Mouse (Mus musculus) liver, embryonic 15.5 days (tissue): ENCODE data around the gene Slc29a4. TPM values are rescaled to one million over a fixed set of nuclear protein-coding genes. Genes with fewer than 3 reads are reported as not detected.

Source experiments
- ATAC-seq: fragments of 200-750 bp; cut with Nextera tagmentation; 2 replicates; pipeline ENCODE4 v1.8.0; 2017; ENCODE audit warnings: moderate number of reproducible peaks, mild to moderate bottlenecking, moderate library complexity; ENCODE audit not compliant: insufficient read depth
- H3K27ac ChIP-seq: fragments of 300-500 bp; sonication (generic); replicated peaks from 2 replicates; pipeline ENCODE4 v1.5.1; 2015; ENCODE audit warnings: mild to moderate bottlenecking, inconsistent platforms
- H3K27me3 ChIP-seq: fragments of 300-500 bp; sonication (generic); 2 replicates; pipeline ENCODE4 v1.6.1; 2015; ENCODE audit warnings: mild to moderate bottlenecking, inconsistent platforms
- H3K36me3 ChIP-seq: fragments of 300-500 bp; sonication (generic); replicated peaks from 2 replicates; pipeline ENCODE4 v1.6.1; 2015; ENCODE audit warnings: moderate library complexity, mild to moderate bottlenecking, inconsistent platforms
- H3K4me1 ChIP-seq: fragments of 300-500 bp; sonication (generic); replicated peaks from 2 replicates; pipeline ENCODE4 v1.6.1; 2015; ENCODE audit warnings: inconsistent platforms
- H3K4me2 ChIP-seq: fragments of 300-500 bp; sonication (generic); 2 replicates; pipeline ENCODE4 v1.6.1; 2015; ENCODE audit warnings: moderate library complexity, mild to moderate bottlenecking, inconsistent platforms
- H3K4me3 ChIP-seq: fragments of 300-500 bp; sonication (generic); replicated peaks from 2 replicates; pipeline ENCODE4 v1.5.1; 2015; ENCODE audit warnings: mild to moderate bottlenecking, inconsistent platforms
- H3K9ac ChIP-seq: fragments of 300-500 bp; sonication (generic); 2 replicates; pipeline ENCODE4 v1.6.1; 2015; ENCODE audit warnings: moderate library complexity, mild to moderate bottlenecking, inconsistent platforms
- H3K9me3 ChIP-seq: fragments of 300-500 bp; sonication (generic); replicated peaks from 2 replicates; pipeline ENCODE4 v1.6.1; 2016; ENCODE audit warnings: inconsistent platforms
- WGBS: fragments of 180-500 bp; shearing (Covaris S2); methylation state at CpG from one replicate; pipeline ENCODE4 v1.1.7; 2015; ENCODE audit warnings: mixed read lengths; ENCODE audit not compliant: insufficient replicate concordance; 5-methylcytosine and 5-hydroxymethylcytosine counted together
- polyA plus RNA-seq: library from polyadenylated mRNA; unstranded; fragments of >200 nt; fragmentation: Nextera tagmentation; extraction: Ambion mirVana; gene quantifications from 2 replicates; pipeline ENCODE4 v1.2.1, GENCODE M21; 2015

The Slc29a4 gene
- polyA plus RNA-seq, 1 experiment from 2014 or later: 0.17 TPM

DNA sequence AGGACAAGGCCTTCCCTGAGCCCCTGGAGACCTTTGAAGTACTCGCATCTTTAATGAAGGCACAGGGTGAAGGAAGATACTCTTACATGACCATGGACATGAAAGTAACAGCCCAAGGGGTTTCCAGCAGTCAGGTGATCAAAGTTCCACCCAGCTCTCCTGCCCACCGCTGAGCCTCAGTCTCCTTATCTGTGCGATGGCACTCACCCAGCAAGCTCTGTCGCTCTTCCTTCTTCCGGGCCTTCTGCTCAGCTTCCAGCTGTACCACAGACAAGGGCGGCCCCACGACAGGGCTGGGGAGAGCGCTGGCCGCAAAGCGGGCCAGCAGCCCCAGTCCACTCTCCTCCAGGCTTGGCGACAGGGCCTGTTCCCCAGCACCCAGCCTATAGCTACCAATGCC, 57.9 kb downstream of the Slc29a4 start:
- no peaks in the 10 kb centered on the region for H3K9me3 ChIP-seq
- no peak for ATAC-seq
- no peaks in the 10 kb centered on the region for H3K4me1 ChIP-seq
- no peaks in the 10 kb centered on the region for H3K27me3 ChIP-seq
- H3K27ac ChIP-seq: no peak overlapping the region
- H3K36me3 ChIP-seq: peaks cover 24% of the 10 kb centered on the region
- no peak overlapping the region for H3K4me3 ChIP-seq
- no peak overlapping the region for H3K4me2 ChIP-seq
- WGBS: 48% methylated on average over 11 of the region's 11 CpGs
- H3K9ac ChIP-seq: no peak overlapping the region

DNA sequence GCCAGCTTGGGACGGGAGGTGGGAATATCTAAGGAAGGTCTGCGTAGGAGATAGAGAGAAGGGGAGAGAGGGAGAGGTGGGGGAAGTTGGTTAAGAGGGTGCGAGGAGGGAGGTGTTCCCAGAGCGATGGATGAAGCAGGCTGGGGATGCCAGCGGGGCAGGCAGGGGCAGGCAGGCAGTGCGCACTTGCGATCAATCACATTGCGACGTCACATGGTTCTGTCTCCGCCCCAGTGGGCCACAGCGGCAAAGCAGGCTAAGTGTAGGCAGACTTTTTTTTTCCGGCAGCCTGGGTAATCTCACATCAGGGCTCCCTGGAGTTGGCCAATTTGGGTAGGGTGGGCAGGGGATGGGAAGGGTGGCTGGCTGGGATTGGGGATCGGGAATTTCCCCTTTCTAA, 59.9 kb downstream of the Slc29a4 start:
- H3K36me3 ChIP-seq: peaks cover 42% of the 10 kb centered on the region
- H3K9me3 ChIP-seq: no peaks in the 10 kb centered on the region
- 77% methylated on average over 13 of the region's 13 CpGs for WGBS
- no peak overlapping the region for H3K4me2 ChIP-seq
- no peak overlapping the region for H3K4me3 ChIP-seq
- no peaks in the 10 kb centered on the region for H3K27me3 ChIP-seq
- no peak for ATAC-seq
- H3K4me1 ChIP-seq: no peaks in the 10 kb centered on the region
- H3K9ac ChIP-seq: no peak overlapping the region
- no peak overlapping the region for H3K27ac ChIP-seq

DNA sequence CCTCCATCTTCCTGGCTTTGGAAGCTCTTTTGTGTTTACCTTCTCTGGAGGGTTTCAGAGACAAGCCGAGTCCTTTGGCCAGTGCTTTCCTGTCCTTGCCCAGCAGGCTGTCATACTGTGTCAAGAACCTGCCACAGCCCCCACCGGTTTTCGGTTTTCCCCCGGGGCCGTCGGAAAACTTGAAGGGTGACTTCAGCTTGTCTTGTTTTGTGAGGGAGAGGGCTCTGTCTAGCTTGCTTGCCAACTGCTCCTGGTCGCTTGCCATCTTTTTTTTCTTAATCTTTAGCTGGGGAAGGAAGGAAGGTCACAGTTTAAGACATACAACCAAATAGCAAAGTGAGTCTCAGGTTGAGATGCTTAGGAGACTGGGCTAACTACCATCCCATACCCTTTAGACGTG, 67.5 kb downstream of the Slc29a4 start:
- no peak for ATAC-seq
- 75% methylated on average over 8 of the region's 8 CpGs for WGBS
- Histone ChIP-seq H3K9me3 (no peaks in the 10 kb centered on the region), H3K9ac (no peak overlapping the region), H3K27ac (no peak overlapping the region), H3K27me3 (no peaks in the 10 kb centered on the region), H3K4me2 (no peak overlapping the region), H3K4me1 (no peaks in the 10 kb centered on the region), H3K36me3 (peaks cover 83% of the 10 kb centered on the region), H3K4me3 (no peak overlapping the region)

DNA sequence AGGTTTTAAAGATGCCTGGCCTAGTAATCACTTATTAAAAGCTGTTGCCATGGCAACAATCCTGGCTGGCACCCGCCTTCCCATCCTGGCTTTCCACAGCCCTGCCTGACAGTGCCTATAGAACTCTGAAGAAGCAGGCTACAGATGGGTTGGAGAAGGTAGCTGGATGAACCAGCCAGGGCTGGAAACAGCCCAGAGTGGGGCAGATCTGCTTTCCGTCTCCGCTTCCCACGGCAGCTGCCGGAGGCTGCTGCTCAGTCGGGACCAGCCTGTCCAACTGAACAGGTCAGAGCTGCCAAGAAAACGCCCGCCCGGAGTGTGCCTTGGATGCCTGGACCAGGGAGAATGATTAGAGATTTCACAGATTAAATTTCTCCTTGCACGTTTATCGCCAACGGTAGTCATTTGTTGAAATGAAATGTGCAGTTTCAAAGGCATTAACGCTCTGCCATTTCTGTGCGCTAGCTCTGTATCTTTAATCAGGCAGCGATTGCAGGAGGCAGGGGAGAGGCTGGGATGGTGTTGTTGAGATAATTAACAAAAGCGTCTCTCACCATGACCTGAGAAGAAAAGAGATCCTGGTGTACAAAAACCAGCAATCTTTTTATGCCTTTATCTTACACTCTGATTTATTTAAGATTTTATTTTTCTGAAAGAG, 69.1 kb downstream of the Slc29a4 start:
- no peak overlapping the region for H3K27ac ChIP-seq
- H3K9ac ChIP-seq: no peak overlapping the region
- H3K27me3 ChIP-seq: no peaks in the 10 kb centered on the region
- no peaks in the 10 kb centered on the region for H3K4me1 ChIP-seq
- no peak for ATAC-seq
- 78% methylated on average over 16 of the region's 16 CpGs for WGBS
- H3K4me2 ChIP-seq: no peak overlapping the region
- no peaks in the 10 kb centered on the region for H3K9me3 ChIP-seq
- peaks cover 84% of the 10 kb centered on the region for H3K36me3 ChIP-seq
- no peak overlapping the region for H3K4me3 ChIP-seq

DNA sequence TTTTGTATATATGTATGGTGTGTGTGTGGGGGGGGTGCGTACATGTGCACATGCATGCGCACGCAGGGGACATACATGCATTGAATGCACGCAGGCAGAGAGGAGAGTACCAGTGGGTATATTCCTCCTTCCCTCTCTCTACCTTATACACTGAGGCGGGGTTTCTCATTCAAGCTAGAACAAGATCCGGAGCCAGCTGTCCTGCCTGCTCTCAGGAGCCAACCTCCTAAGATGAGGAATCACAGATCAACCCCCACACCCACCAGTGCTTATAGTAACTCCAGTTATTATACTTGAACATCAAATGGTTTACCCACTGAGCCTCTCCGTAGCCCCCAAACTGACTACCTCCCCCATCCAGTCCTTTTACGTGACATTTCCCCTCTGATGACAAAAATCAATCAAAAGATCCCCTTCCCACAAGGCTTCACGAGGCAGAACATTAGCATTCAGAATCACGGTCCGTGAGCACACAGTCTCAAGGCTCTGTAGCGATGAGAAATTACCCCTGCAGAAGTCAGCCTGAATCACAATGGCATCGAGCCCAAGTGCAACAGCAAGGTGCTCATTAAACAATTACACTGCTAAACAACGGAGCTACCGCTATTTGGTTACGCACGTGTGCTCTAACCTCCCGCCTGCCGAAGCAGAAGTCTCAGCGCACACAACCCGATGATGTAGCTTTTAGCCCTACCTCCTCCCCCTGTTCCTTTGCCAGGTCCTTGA, 69.9 kb downstream of the Slc29a4 start:
- no peaks in the 10 kb centered on the region for H3K9me3 ChIP-seq
- no peak overlapping the region for H3K27ac ChIP-seq
- no peak overlapping the region for H3K4me3 ChIP-seq
- 86% methylated on average over 21 of the region's 21 CpGs for WGBS
- H3K4me2 ChIP-seq: no peak overlapping the region
- no peak for ATAC-seq
- peaks cover 84% of the 10 kb centered on the region for H3K36me3 ChIP-seq
- H3K4me1 ChIP-seq: no peaks in the 10 kb centered on the region
- H3K9ac ChIP-seq: no peak overlapping the region
- H3K27me3 ChIP-seq: no peaks in the 10 kb centered on the region

DNA sequence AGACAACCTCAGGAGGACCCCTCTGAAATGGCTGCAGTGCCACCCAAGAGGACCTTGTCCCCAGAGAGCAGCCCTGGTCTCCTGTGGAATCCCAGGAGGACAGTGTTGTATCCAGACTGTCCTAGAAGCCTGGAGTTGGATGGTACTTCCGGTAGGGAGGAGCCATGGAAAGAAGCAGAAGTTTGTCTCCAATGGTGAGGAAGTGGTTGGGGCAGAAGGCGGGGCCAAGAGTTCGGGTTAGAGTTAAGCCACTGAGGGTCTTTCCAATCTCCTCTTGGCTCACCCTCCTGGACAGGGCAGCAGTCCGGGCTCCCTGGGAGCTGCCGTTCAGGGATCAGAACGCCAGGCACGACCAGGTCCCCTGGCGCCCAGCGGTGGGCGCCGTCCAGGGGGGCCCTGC, 72.0 kb downstream of the Slc29a4 start:
- Histone ChIP-seq H3K27ac (no peak overlapping the region), H3K4me1 (no peaks in the 10 kb centered on the region), H3K27me3 (no peaks in the 10 kb centered on the region), H3K36me3 (peaks cover 77% of the 10 kb centered on the region), H3K9ac (no peak overlapping the region), H3K4me3 (no peak overlapping the region), H3K4me2 (no peak overlapping the region), H3K9me3 (no peaks in the 10 kb centered on the region)
- no peak; the same call in 1 of the 2 replicates for ATAC-seq
- WGBS: 65% methylated on average over 11 of the region's 11 CpGs

DNA sequence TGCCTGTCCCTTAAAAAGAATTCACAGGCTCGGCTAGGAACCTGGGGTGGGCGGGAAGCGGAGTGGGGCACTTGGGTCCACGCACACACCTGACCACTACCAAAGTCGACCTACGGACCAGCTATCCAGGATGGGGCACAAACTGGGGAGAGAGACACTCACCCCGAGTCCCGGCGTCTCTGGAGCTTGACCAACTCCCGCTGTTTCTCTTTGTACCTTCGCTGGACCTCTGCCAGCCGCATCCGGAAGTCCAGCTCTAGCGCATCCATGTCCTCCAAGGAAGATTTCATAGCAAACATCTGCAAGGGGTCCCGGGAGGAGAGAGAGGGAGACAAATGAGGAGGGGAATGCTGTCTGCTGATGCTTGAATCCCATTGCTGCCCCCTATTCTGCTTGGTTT, 72.6 kb downstream of the Slc29a4 start:
- Histone ChIP-seq H3K9me3 (no peaks in the 10 kb centered on the region), H3K4me2 (no peak overlapping the region), H3K36me3 (peaks cover 72% of the 10 kb centered on the region), H3K27me3 (no peaks in the 10 kb centered on the region), H3K9ac (no peak overlapping the region), H3K4me1 (peaks cover 5% of the 10 kb centered on the region), H3K27ac (no peak overlapping the region), H3K4me3 (no peak overlapping the region)
- WGBS: 78% methylated on average over 15 of the region's 15 CpGs
- no peak for ATAC-seq

DNA sequence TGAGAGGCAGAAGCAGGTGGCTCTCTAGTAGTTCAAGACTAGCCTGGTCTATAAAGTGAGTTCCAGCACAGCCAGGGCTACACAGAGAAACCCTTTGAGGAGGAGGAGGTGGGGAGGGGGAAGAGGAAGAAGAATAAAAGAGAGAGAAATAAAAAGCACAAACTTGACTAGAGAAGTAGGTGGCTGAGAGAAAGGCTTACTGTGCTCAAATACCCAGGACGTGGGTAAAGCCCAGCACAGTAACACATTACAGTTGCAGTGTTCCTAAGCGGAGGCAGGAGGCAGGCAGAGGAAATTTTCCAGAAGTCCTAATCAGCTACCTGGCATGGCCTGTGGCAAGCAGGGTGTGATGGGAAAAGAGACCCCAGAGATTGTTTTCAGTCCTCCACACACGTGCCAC, 74.4 kb downstream of the Slc29a4 start:
- WGBS: 72% methylated on average over 3 of the region's 3 CpGs
- Histone ChIP-seq H3K9me3 (no peaks in the 10 kb centered on the region), H3K27me3 (no peaks in the 10 kb centered on the region), H3K4me3 (no peak overlapping the region), H3K9ac (no peak overlapping the region), H3K27ac (no peak overlapping the region), H3K4me2 (no peak overlapping the region), H3K36me3 (peaks cover 69% of the 10 kb centered on the region), H3K4me1 (peaks cover 14% of the 10 kb centered on the region)
- no peak for ATAC-seq

DNA sequence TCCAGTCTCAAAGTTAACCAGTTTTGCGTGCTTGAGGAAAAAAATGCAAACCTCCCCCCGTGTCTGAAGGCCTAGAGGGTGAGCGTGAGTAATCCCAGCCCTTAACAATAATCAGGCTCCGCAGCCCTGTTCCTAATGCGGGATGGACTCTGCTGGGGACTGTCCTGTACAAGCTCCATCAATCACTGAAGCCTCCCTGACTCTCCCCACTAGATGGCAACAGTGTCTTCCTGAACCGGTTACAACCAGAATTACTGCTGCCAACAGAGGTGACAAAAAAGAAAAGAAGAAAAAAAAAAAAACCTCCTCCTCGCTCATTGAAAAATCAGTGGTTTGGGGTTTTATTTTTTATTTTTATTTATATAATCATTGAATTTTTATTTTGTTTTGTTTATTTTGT, 75.6 kb downstream of the Slc29a4 start:
- H3K4me1 ChIP-seq: peaks cover 27% of the 10 kb centered on the region
- no peak overlapping the region for H3K4me2 ChIP-seq
- no peaks in the 10 kb centered on the region for H3K27me3 ChIP-seq
- 32% methylated on average over 7 of the region's 7 CpGs for WGBS
- H3K9me3 ChIP-seq: no peaks in the 10 kb centered on the region
- ATAC-seq: no peak
- no peak overlapping the region for H3K9ac ChIP-seq
- peaks cover 65% of the 10 kb centered on the region for H3K36me3 ChIP-seq
- H3K27ac ChIP-seq: no peak overlapping the region
- H3K4me3 ChIP-seq: no peak overlapping the region

DNA sequence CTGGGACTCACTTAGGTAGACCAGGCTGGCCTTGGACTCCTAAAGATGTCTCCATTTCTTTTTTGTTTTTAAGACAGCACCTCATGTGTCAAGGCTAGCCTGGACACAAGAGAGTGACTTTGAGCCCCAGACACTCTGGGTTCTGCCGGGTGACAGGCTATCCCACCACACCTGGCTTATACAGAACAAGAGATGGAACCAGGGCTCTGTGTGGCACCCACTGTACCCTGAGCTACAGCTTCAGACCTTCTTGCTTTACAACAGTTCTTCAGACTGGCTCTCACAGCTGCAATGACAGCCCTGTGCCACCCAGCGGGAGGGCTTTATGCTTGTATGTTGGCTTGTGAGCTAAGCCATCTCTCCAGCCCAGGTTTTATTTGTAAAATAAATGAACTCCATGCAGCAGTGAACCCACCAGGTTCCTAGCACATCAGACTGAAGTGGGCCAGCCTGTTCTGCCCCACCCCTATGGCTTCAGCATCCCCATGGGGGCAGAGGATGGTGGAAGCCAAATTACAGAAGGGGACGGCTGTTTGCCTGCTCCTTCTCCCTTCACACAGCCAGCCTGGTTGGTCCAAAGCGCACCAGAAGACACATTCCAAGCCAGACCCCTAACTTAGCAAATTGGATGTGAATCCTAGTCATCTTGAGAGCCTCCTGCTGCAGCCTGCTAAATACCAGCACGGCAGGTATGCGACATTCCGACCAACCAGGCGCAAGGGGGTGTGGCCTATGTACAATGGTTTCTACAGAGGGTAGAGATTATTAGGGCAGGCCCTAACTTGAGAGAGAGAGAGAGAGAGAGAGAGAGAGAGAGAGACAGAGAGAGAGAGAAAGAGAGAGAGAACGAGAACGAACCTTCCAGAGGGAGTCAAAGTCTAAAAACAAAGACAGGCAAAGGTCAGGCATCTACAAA, 76.3 kb downstream of the Slc29a4 start:
- Histone ChIP-seq H3K9ac (no peak overlapping the region), H3K9me3 (no peaks in the 10 kb centered on the region), H3K27ac (no peak overlapping the region), H3K4me1 (peaks cover 28% of the 10 kb centered on the region), H3K27me3 (no peaks in the 10 kb centered on the region), H3K36me3 (peaks cover 65% of the 10 kb centered on the region), H3K4me2 (no peak overlapping the region), H3K4me3 (no peak overlapping the region)
- 65% methylated on average over 10 of the region's 10 CpGs for WGBS
- no peak for ATAC-seq

DNA sequence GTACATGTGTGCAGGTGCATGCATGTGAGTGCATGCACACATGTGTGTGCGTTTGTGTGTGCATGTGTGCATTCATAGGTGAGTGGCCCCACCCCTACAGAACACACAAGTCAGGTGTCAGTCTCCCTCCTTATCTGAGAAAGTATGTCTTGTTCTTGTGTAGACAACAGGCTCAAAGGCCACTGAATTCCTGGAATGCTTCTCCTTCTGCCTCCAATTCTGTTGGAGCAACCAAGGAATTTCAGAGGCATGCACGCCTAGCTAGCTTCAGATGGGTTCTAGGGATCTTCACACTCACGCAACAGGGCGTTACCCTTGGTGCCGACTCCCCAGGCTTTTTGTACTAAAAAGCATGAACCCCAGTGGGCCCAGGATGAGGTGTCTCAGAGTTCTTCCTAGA, 77.3 kb downstream of the Slc29a4 start:
- Histone ChIP-seq H3K36me3 (peaks cover 65% of the 10 kb centered on the region), H3K4me2 (no peak overlapping the region), H3K9me3 (no peaks in the 10 kb centered on the region), H3K9ac (no peak overlapping the region), H3K27me3 (no peaks in the 10 kb centered on the region), H3K27ac (no peak overlapping the region), H3K4me1 (peaks cover 28% of the 10 kb centered on the region), H3K4me3 (no peak overlapping the region)
- no peak for ATAC-seq
- 73% methylated on average over 5 of the region's 5 CpGs for WGBS
